Mouse (Mus musculus) thymus, postnatal 14 days (tissue): ENCODE data around the gene Camk2d.

ENCODE experiments used
- DNase-seq: peaks from one replicate; pipeline ENCODE4 v3.0.0; 2021

Camk2d gene

GRCm38 (mm10) chr3:126613510-126614128 is 17.5 kb downstream of the Camk2d start:
- DNase-seq: no peak

GRCm38 (mm10) chr3:126615306-126615705 is 19.2 kb downstream of the Camk2d start:
- no peak for DNase-seq

GRCm38 (mm10) chr3:126620152-126620551 is 24.1 kb downstream of the Camk2d start:
- no peak for DNase-seq

- DNase-seq: no peak
Observed at GRCm38 (mm10) chr3:126622509-126622908, 26.4 kb downstream of the Camk2d start.

- DNase-seq: no peak
Observed at GRCm38 (mm10) chr3:126624994-126625763, 29.1 kb downstream of the Camk2d start.

GRCm38 (mm10) chr3:126625764-126626040 is 29.6 kb downstream of the Camk2d start:
- no peak for DNase-seq

- DNase-seq: no peak
Observed at GRCm38 (mm10) chr3:126627968-126628367, 31.9 kb downstream of the Camk2d start.

- DNase-seq: no peak
Observed at GRCm38 (mm10) chr3:126628380-126628779, 32.3 kb downstream of the Camk2d start.

GRCm38 (mm10) chr3:126629040-126629439 is 32.9 kb downstream of the Camk2d start:
- DNase-seq: no peak

- no peak for DNase-seq
Observed at GRCm38 (mm10) chr3:126630111-126630869, 34.2 kb downstream of the Camk2d start.

- no peak for DNase-seq
Observed at GRCm38 (mm10) chr3:126631583-126631982, 35.5 kb downstream of the Camk2d start.

GRCm38 (mm10) chr3:126632580-126632979 is 36.5 kb downstream of the Camk2d start:
- DNase-seq: no peak

- no peak for DNase-seq
Observed at GRCm38 (mm10) chr3:126634171-126634570, 38.1 kb downstream of the Camk2d start.

- DNase-seq: no peak
Observed at GRCm38 (mm10) chr3:126638259-126638658, 42.2 kb downstream of the Camk2d start.

- no peak for DNase-seq
Observed at GRCm38 (mm10) chr3:126639098-126639513, 43.0 kb downstream of the Camk2d start.

GRCm38 (mm10) chr3:126640443-126641251 is 44.5 kb downstream of the Camk2d start:
- no peak for DNase-seq

- DNase-seq: no peak
Observed at GRCm38 (mm10) chr3:126641451-126641850, 45.3 kb downstream of the Camk2d start.

GRCm38 (mm10) chr3:126643071-126644010 is 47.2 kb downstream of the Camk2d start:
- DNase-seq: no peak

- no peak for DNase-seq
Observed at GRCm38 (mm10) chr3:126650332-126650731, 54.2 kb downstream of the Camk2d start.

- DNase-seq: no peak
Observed at GRCm38 (mm10) chr3:126650747-126651146, 54.6 kb downstream of the Camk2d start.

- no peak for DNase-seq
Observed at GRCm38 (mm10) chr3:126652361-126652760, 56.3 kb downstream of the Camk2d start.

GRCm38 (mm10) chr3:126653118-126653517 is 57.0 kb downstream of the Camk2d start:
- no peak for DNase-seq
